ENCODE assay signal across 11 mouse cellular contexts in genomic region chr3:138026286-138026685, GRCm38 (mm10). TPM values are rescaled to one million over a fixed set of nuclear protein-coding genes. Genes with fewer than 3 reads are reported as not detected.
DNase-seq lines count a peak whose midpoint lies in the region; ATAC-seq lines count a peak whose summit lies in the region.
"Had no signal": no experiment of that assay in that cellular context is flagged by ENCODE, and none has a peak within 500 bp of the region (broad histone marks: within the 10 kb centered on the region; RNA-seq: fewer than 3 reads in every experiment).

No protein-coding gene starts in this region.

- H3K27ac ChIP-seq in kidney, embryonic 14.5 days (ENCODE audit: low read depth, low read length), result no peak overlapping the region
- H3K27ac ChIP-seq in liver, embryonic 11.5 days (ENCODE audit: low read depth, low read length), result no peak overlapping the region
- H3K27ac ChIP-seq: embryonic facial prominence, embryonic 15.5 days; liver, embryonic 13.5 days had no signal

- H3K9me3 ChIP-seq in kidney, embryonic 14.5 days (ENCODE audit: control insufficient read depth, low read length), result no peaks in the 10 kb centered on the region
- no peaks in the 10 kb centered on the region for H3K9me3 ChIP-seq in liver, embryonic 11.5 days (ENCODE audit: control insufficient read depth, low read length)
- H3K9me3 ChIP-seq: embryonic facial prominence, embryonic 15.5 days; G1E; liver, embryonic 13.5 days had no signal

- no peak overlapping the region for H3K4me2 ChIP-seq in kidney, embryonic 14.5 days (replicated peaks; ENCODE audit: low read depth, low read length)
- no peak overlapping the region for H3K4me2 ChIP-seq in liver, embryonic 11.5 days
- H3K4me2 ChIP-seq: embryonic facial prominence, embryonic 15.5 days; liver, embryonic 13.5 days had no signal

- H3K36me3 ChIP-seq in kidney, embryonic 14.5 days (ENCODE audit: control insufficient read depth, insufficient read depth, low read length), result no peaks in the 10 kb centered on the region
- no peaks in the 10 kb centered on the region for H3K36me3 ChIP-seq in liver, embryonic 11.5 days (ENCODE audit: control insufficient read depth, insufficient read depth, low read length)
- H3K36me3 ChIP-seq: embryonic facial prominence, embryonic 15.5 days; G1E; liver, embryonic 13.5 days had no signal

- no peaks in the 10 kb centered on the region for H3K27me3 ChIP-seq in kidney, embryonic 14.5 days (ENCODE audit: control insufficient read depth, insufficient read depth, low read length)
- H3K27me3 ChIP-seq in liver, embryonic 11.5 days (replicated peaks; ENCODE audit: control insufficient read depth, insufficient read depth, low read length), result no peaks in the 10 kb centered on the region
- H3K27me3 ChIP-seq: embryonic facial prominence, embryonic 15.5 days had no signal

- ATAC-seq in kidney, embryonic 14.5 days (ENCODE audit: low FRiP score, low TSS enrichment), result no peak
- peak; percentile 59 for ATAC-seq in granulocyte monocyte progenitor cell, adult 5-6 weeks (replicated peaks; ENCODE audit: poor library complexity, severe bottlenecking)
- ATAC-seq in liver, embryonic 11.5 days (replicated peaks; ENCODE audit: low FRiP score), result no peak

- 66% methylated on average over 10 of the region's 10 CpGs for WGBS in kidney, embryonic 14.5 days
- WGBS in liver, embryonic 11.5 days, result 58% methylated on average over 10 of the region's 10 CpGs

- DNase-seq in kidney, postnatal 14 days, result peak; percentile 7
- peak; percentile 94 for DNase-seq in cerebellum, adult 11-12 months
- DNase-seq in layer of hippocampus, postnatal 10 days (ENCODE audit: low spot score in 2 of 2), result peak; percentile 19 to 20
- no peak for DNase-seq in urinary bladder, postnatal 25 days (ENCODE audit: low spot score)
- no peak for DNase-seq in liver, embryonic 11.5 days (ENCODE audit: low spot score)
- DNase-seq in spleen, postnatal 10 days (ENCODE audit: low spot score in 2 of 2), result no peak
- DNase-seq: liver, embryonic 13.5 days had no signal

- H3K4me1 ChIP-seq in kidney, embryonic 14.5 days (ENCODE audit: control insufficient read depth, insufficient read depth, low read length), result 0 out of 2 replicates have a peak, but pooled peaks cover 3% of the 10 kb centered on the region
- H3K4me1 ChIP-seq in liver, embryonic 11.5 days (replicated peaks; ENCODE audit: control insufficient read depth, insufficient read depth, low read length), result no peaks in the 10 kb centered on the region
- H3K4me1 ChIP-seq: embryonic facial prominence, embryonic 15.5 days; liver, embryonic 13.5 days had no signal

- H3K9ac ChIP-seq in kidney, embryonic 14.5 days (ENCODE audit: low read depth, low read length), result no peak overlapping the region
- no peak overlapping the region for H3K9ac ChIP-seq in liver, embryonic 11.5 days (ENCODE audit: low read depth, low read length)
- H3K9ac ChIP-seq: embryonic facial prominence, embryonic 15.5 days; liver, embryonic 13.5 days had no signal

- H3K4me3 ChIP-seq in kidney, embryonic 14.5 days (ENCODE audit: low read length), result no peak overlapping the region
- H3K4me3 ChIP-seq in liver, embryonic 11.5 days (ENCODE audit: low read depth, low read length), result no peak overlapping the region
- H3K4me3 ChIP-seq: embryonic facial prominence, embryonic 15.5 days; liver, embryonic 13.5 days had no signal

RNA-seq across cellular contexts. Expression of gene 1110002E22Rik, which starts 38.6 kb away (rescaled TPM):
- polyA plus RNA-seq in kidney, embryonic 14.5 days (2014; fragmentation: Nextera tagmentation; extraction: Ambion mirVana), result 0.38 and 0.39 TPM in 2 replicates
- not detected in 2 replicates for total RNA-seq in granulocyte monocyte progenitor cell, adult 5-6 weeks (2014; fragmentation: Nextera tagmentation)
- total RNA-seq in granulocyte monocyte progenitor cell, adult 5-6 weeks (2017), result not detected in 2 replicates
- 1 to 10 TPM; 1.3 TPM for total RNA-seq in layer of hippocampus, postnatal 10 days (2021)
- polyA plus RNA-seq in liver, embryonic 11.5 days (2014; fragmentation: Nextera tagmentation; extraction: Ambion mirVana), result 0.05 and 0.09 TPM in 2 replicates

RNA-seq across cellular contexts. Expression of gene Gm5105, which starts 40.9 kb away (rescaled TPM):
- polyA plus RNA-seq in kidney, embryonic 14.5 days (2014; fragmentation: Nextera tagmentation; extraction: Ambion mirVana), result 0.22 and 0.24 TPM in 2 replicates
- total RNA-seq in granulocyte monocyte progenitor cell, adult 5-6 weeks (2014; fragmentation: Nextera tagmentation), result not detected in 2 replicates
- total RNA-seq in granulocyte monocyte progenitor cell, adult 5-6 weeks (2017), result not detected in 2 replicates
- total RNA-seq in layer of hippocampus, postnatal 10 days (2021), result under 1 TPM in 1 of 2 experiments, not detected in 1; 0.20 TPM
- polyA plus RNA-seq in liver, embryonic 11.5 days (2014; fragmentation: Nextera tagmentation; extraction: Ambion mirVana), result not detected in 2 replicates
- polyA plus RNA-seq: G1E; liver, embryonic 13.5 days had no signal

RNA-seq across cellular contexts. Expression of gene Dapp1, which starts 44.9 kb away (rescaled TPM):
- 7.2 and 11.4 TPM in 2 replicates for polyA plus RNA-seq in kidney, embryonic 14.5 days (2014; fragmentation: Nextera tagmentation; extraction: Ambion mirVana)
- total RNA-seq in granulocyte monocyte progenitor cell, adult 5-6 weeks (2014; fragmentation: Nextera tagmentation), result 116 and 120 TPM in 2 replicates
- 125 and 126 TPM in 2 replicates for total RNA-seq in granulocyte monocyte progenitor cell, adult 5-6 weeks (2017)
- total RNA-seq in layer of hippocampus, postnatal 10 days (2021), result 1 to 10 TPM; 4.7 to 7.1 TPM
- polyA plus RNA-seq in liver, embryonic 11.5 days (2014; fragmentation: Nextera tagmentation; extraction: Ambion mirVana), result 35.5 and 36.2 TPM in 2 replicates

Comparison
In these comparisons a context has a peak if more than half of its experiments do, and no peak if none do; other contexts are left out.
1. DNase-seq: peak in kidney, postnatal 14 days (single experiment), cerebellum, adult 11-12 months (single experiment) and layer of hippocampus, postnatal 10 days (2 of 2); none in urinary bladder, postnatal 25 days (single experiment), liver, embryonic 11.5 days (single experiment) and spleen, postnatal 10 days (0 of 2).
2. RNA of gene Dapp1, which starts 44.9 kb away (total RNA-seq): 116 to 126 TPM in granulocyte monocyte progenitor cell, adult 5-6 weeks; 4.7 to 7.1 TPM in layer of hippocampus, postnatal 10 days; every median in the first group is over 10 times any median in the second.